Mouse (Mus musculus) heart, embryonic 11.5 days (tissue): ENCODE measurements around the gene Scgb2b18. TPM values are rescaled to one million over a fixed set of nuclear protein-coding genes. Genes with fewer than 3 reads are reported as not detected.
"Not testable (repeated sequence)": the region's sequence is repeated elsewhere in the genome, so short reads cannot be mapped to it uniquely, and the experiment has no call there.

ENCODE experiments used
- ATAC-seq: fragments of 200-750 bp; cut with Nextera tagmentation; replicated peaks from 2 replicates; pipeline ENCODE4 v1.8.0; 2017; ENCODE audit warnings: moderate library complexity; ENCODE audit not compliant: insufficient number of reproducible peaks, low FRiP score, low TSS enrichment
- H3K27ac ChIP-seq: fragments of 300-500 bp; sonication (generic); 2 replicates; pipeline ENCODE4 v1.5.1; 2014; ENCODE audit warnings: mild to moderate bottlenecking, low read depth, low read length
- H3K27me3 ChIP-seq: fragments of 300-500 bp; sonication (generic); 2 replicates; pipeline ENCODE4 v1.6.1; 2014; ENCODE audit warnings: mild to moderate bottlenecking, low read length, mixed read lengths; ENCODE audit not compliant: control insufficient read depth, insufficient read depth
- H3K36me3 ChIP-seq: fragments of 300-500 bp; sonication (generic); 2 replicates; pipeline ENCODE4 v1.6.1; 2014; ENCODE audit warnings: mild to moderate bottlenecking, low read length, moderate library complexity, mixed read lengths; ENCODE audit not compliant: control insufficient read depth, insufficient read depth
- H3K4me1 ChIP-seq: fragments of 300-500 bp; sonication (generic); 2 replicates; pipeline ENCODE4 v1.6.1; 2014; ENCODE audit warnings: low read length; ENCODE audit not compliant: control insufficient read depth, insufficient read depth
- H3K4me2 ChIP-seq: fragments of 300-500 bp; sonication (generic); 2 replicates; pipeline ENCODE4 v1.6.1; 2014; ENCODE audit warnings: mild to moderate bottlenecking, moderate library complexity
- H3K4me3 ChIP-seq: fragments of 300-500 bp; sonication (generic); 2 replicates; pipeline ENCODE4 v1.5.1; 2014; ENCODE audit warnings: low read depth, low read length
- H3K9ac ChIP-seq: fragments of 300-500 bp; sonication (generic); 2 replicates; pipeline ENCODE4 v1.6.1; 2014; ENCODE audit warnings: mild to moderate bottlenecking, low read depth, low read length, moderate library complexity
- H3K9me3 ChIP-seq: fragments of 300-500 bp; sonication (generic); replicated peaks from 2 replicates; pipeline ENCODE4 v1.6.1; 2016; ENCODE audit warnings: low read length; ENCODE audit not compliant: control insufficient read depth
- WGBS: fragments of 180-500 bp; shearing (Covaris S2); extraction: QIAGEN DNeasy Blood & Tissue Kit; methylation state at CpG from one replicate; pipeline ENCODE4 v1.1.7; 2014; ENCODE audit not compliant: insufficient replicate concordance; 5-methylcytosine and 5-hydroxymethylcytosine counted together
- polyA plus RNA-seq: library from polyadenylated mRNA; unstranded; fragments of >200 nt; fragmentation: Nextera tagmentation; extraction: Ambion mirVana; gene quantifications from 2 replicates; pipeline ENCODE4 v1.2.1, GENCODE M21; 2014

The Scgb2b18 gene
- not detected in 2 replicates for polyA plus RNA-seq

DNA sequence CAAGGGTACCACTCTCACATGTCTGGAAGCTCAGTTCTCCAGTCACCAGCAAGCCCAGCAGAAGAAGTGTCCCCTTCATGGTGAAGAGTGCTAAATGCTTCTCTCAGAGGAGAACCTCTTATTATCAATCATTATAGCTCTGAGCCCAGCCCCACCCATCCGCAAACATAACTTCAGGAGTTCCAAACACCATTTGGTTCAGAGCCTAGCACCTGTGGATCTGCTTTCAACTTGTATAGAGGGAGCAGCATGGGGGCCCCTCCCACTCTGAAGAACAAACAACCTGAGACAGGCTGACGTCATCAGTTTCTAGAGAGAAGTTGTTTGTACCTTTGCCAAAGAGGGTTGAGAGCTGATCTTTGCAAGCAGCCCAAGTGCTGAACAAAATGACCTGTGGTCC is at the start of gene Scgb2b18:
Scgb2b18 (minus strand) TSS at position 101 of the 400 bp plus-strand sequence.
- not testable (repeated sequence) for H3K9ac ChIP-seq, H3K4me3 ChIP-seq, H3K4me2 ChIP-seq, H3K4me1 ChIP-seq, H3K27ac ChIP-seq, H3K27me3 ChIP-seq, ATAC-seq, H3K9me3 ChIP-seq, H3K36me3 ChIP-seq
- WGBS, result 68% methylated on average over 2 of the region's 2 CpGs

DNA sequence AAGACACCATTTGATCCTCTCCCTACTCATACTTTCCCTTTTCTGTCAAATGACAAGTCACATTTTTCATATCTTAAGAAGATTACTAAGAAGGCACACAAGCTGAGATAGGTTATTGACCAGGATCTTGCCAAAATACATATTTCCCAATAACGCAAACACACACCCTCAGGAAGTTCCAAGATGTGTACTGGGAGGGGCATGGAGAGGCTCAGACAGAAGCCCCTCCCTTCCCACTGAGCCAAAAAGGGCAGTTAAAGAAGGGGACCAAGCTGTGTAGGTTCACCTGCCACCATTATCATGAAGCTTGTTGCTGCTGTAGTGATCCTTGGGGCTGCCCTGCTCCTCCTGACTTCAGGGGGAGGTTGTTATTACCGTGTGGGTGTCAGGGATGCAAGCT is 11.6 kb upstream of the Scgb2b18 start, which contains the start of gene Scgb1b18:
Scgb1b18 (plus strand) TSS at position 301 of the 400 bp plus-strand sequence.
- no CpG with 5 or more reads among the region's 2 CpGs for WGBS
- not testable (repeated sequence) for H3K9ac ChIP-seq, H3K27me3 ChIP-seq, H3K27ac ChIP-seq, H3K36me3 ChIP-seq, H3K9me3 ChIP-seq, H3K4me3 ChIP-seq, H3K4me1 ChIP-seq, H3K4me2 ChIP-seq, ATAC-seq

Other genes with a start within 250 kb of the Scgb2b18 start
- not detected in 2 replicates for gene Scgb2b17, start 117.3 kb downstream of the Scgb2b18 start, polyA plus RNA-seq
- not detected in 2 replicates for gene Scgb1b17, start 110.4 kb downstream of the Scgb2b18 start, polyA plus RNA-seq
- not detected in 2 replicates for gene Scgb1b18, start 11.7 kb upstream of the Scgb2b18 start, polyA plus RNA-seq
- gene Scgb2b19, start 106.5 kb upstream of the Scgb2b18 start, polyA plus RNA-seq, result not detected in 2 replicates
- gene Scgb1b19, start 113.4 kb upstream of the Scgb2b18 start, polyA plus RNA-seq, result not detected in 2 replicates
- gene Scgb2b20, start 192.5 kb upstream of the Scgb2b18 start, polyA plus RNA-seq, result not detected in 2 replicates
- not detected in 2 replicates for gene Scgb1b20, start 199.4 kb upstream of the Scgb2b18 start, polyA plus RNA-seq